Mouse (Mus musculus) ES-E14 (cell line): Measurements from ENCODE around the gene Dspp.

Experiments
- HCFC1 ChIP-seq: IDR thresholded peaks from 2 replicates; pipeline ENCODE4 v1.6.1; 2012; ENCODE audit warnings: low read length, inconsistent platforms, borderline replicate concordance; ENCODE audit not compliant: insufficient read depth
- MAFK ChIP-seq: IDR thresholded peaks from 2 replicates; pipeline ENCODE4 v1.6.1; 2014; ENCODE audit warnings: mild to moderate bottlenecking, low read depth, low read length, inconsistent platforms; ENCODE audit not compliant: insufficient read depth
- ZNF384 ChIP-seq: IDR thresholded peaks from 2 replicates; pipeline ENCODE4 v1.6.1; 2012; ENCODE audit warnings: low read depth, low read length, inconsistent platforms

DNA sequence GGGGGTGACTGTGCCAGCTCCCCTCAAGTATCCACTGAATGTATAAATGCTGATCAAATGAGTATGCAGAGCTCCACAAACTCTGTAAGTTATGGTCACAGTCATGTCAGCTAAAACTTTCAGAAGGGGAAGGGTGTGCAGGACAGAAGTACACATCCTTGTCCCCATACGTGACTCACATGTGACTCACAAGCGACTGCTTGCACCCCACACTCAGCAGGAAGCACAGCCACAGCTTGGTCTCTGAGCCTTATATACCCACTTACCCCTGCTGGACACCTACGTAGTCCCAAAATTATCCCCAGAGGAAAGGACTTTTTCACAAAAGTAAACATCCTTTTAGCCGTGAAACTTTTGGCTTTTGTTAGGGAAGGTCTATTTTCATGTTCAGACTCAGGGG, 36.8 kb upstream of the Dspp start:
- TF ChIP-seq MAFK = no peak
- no peak for TF ChIP-seq ZNF384
- no peak for TF ChIP-seq HCFC1
